8 mouse cellular contexts compared by ENCODE assay signal in genomic region chr2:5844873-5845631, GRCm38 (mm10). TPM values are rescaled to one million over a fixed set of nuclear protein-coding genes. Genes with fewer than 3 reads are reported as not detected.
A peak's percentile ranks its signal among the peaks of the same experiment; 100 is the strongest.
DNase-seq lines count a peak whose midpoint lies in the region; ATAC-seq lines count a peak whose summit lies in the region.

TSS of gene Nudt5 (plus strand) at chr2:5845019.
TSS of gene Cdc123 (minus strand) at chr2:5845164.

- WGBS in hindbrain, embryonic 14.5 days: under 1% methylated on average over 53 of the region's 53 CpGs

- peak within 1 kb of the TSS; percentile 83 for H3K4me3 ChIP-seq in hindbrain, embryonic 14.5 days (replicated peaks; ENCODE audit: low read length)

- H3K27ac ChIP-seq in hindbrain, embryonic 14.5 days: peak within 1 kb of the TSS; percentile 89

- H3K4me2 ChIP-seq in hindbrain, embryonic 14.5 days (replicated peaks): peak within 1 kb of the TSS; percentile 77

- H3K9me3 ChIP-seq in hindbrain, embryonic 14.5 days (ENCODE audit: control insufficient read depth, low read length): no peaks in the 10 kb centered on the region

- peaks cover 25% of the 10 kb centered on the region for H3K36me3 ChIP-seq in hindbrain, embryonic 14.5 days (replicated peaks; ENCODE audit: control insufficient read depth, insufficient read depth)

- peak; percentile 98 for ATAC-seq in hindbrain, embryonic 14.5 days (ENCODE audit: low FRiP score)

- no peaks in the 10 kb centered on the region for H3K27me3 ChIP-seq in hindbrain, embryonic 14.5 days (ENCODE audit: control insufficient read depth, insufficient read depth, low read length)

- DNase-seq in R1 (ENCODE audit: low read depth, low spot score): peak; percentile 96
- DNase-seq in cerebellum, postnatal 25 days: peak; percentile 92 to 93
- DNase-seq in frontal cortex, postnatal 25 days (ENCODE audit: low spot score in 2 of 2): peak; percentile 74 to 89
- peak; percentile 91 for DNase-seq in hindbrain, embryonic 14.5 days (ENCODE audit: low spot score)
- peak; percentile 87 to 90 for DNase-seq in layer of hippocampus, postnatal 36 days
- peak; percentile 94 for DNase-seq in lung, postnatal 36 days
- peak; percentile 98 for DNase-seq in retina, postnatal 1 day
- peak; percentile 80 for DNase-seq in urinary bladder, adult 18-20 months (ENCODE audit: low spot score in 2 of 2)

- H3K9ac ChIP-seq in hindbrain, embryonic 14.5 days: peak within 1 kb of the TSS; percentile 68

- peaks cover 13% of the 10 kb centered on the region for H3K4me1 ChIP-seq in hindbrain, embryonic 14.5 days (replicated peaks; ENCODE audit: control insufficient read depth, insufficient read depth, low read length)

RNA-seq across cellular contexts. Expression of gene Nudt5, which starts in this region (rescaled TPM):
- polyA plus RNA-seq in hindbrain, embryonic 14.5 days (2014; fragmentation: Nextera tagmentation; extraction: Ambion mirVana): 22.9 and 24.1 TPM in 2 replicates
- 10 to 100 TPM; 24.3 TPM for total RNA-seq in layer of hippocampus, postnatal 36 days (2021)

RNA-seq across cellular contexts. Expression of gene Cdc123, which starts in this region (rescaled TPM):
- polyA plus RNA-seq in hindbrain, embryonic 14.5 days (2014; fragmentation: Nextera tagmentation; extraction: Ambion mirVana): 239 and 246 TPM in 2 replicates
- 100 to 1,000 TPM; 141 to 155 TPM for total RNA-seq in layer of hippocampus, postnatal 36 days (2021)

Comparison
In these comparisons a context has a peak if more than half of its experiments do, and no peak if none do; other contexts are left out.
1. Peak in every context shown above with its lines: DNase-seq, ATAC-seq, H3K4me3 ChIP-seq and H3K27ac ChIP-seq.